Mouse (Mus musculus): ENCODE results near the gene Rtp2. TPM values are rescaled to one million over a fixed set of nuclear protein-coding genes. Genes with fewer than 3 reads are reported as not detected.

The Rtp2 gene
- not detected in 2 replicates for polyA plus RNA-seq (2015; fragmentation: Nextera tagmentation; extraction: Ambion mirVana)

GRCm38 (mm10) chr16:23932294-23932693 is at the start of gene Rtp2:
TSS of gene Rtp2 (minus strand) at chr16:23932394.
- Histone ChIP-seq H3K4me1 (replicated peaks) (no peaks in the 10 kb centered on the region), H3K9ac (replicated peaks) (no peak within 1 kb of the TSS), H3K4me3 (replicated peaks) (no peak within 1 kb of the TSS), H3K36me3 (no peaks in the 10 kb centered on the region), H3K27ac (no peak within 1 kb of the TSS), H3K9me3 (no peaks in the 10 kb centered on the region), H3K27me3 (no peaks in the 10 kb centered on the region), H3K4me2 (replicated peaks) (no peak within 1 kb of the TSS)
- WGBS, result 68% methylated on average over 11 of the region's 11 CpGs
- no peak for ATAC-seq

DNA sequence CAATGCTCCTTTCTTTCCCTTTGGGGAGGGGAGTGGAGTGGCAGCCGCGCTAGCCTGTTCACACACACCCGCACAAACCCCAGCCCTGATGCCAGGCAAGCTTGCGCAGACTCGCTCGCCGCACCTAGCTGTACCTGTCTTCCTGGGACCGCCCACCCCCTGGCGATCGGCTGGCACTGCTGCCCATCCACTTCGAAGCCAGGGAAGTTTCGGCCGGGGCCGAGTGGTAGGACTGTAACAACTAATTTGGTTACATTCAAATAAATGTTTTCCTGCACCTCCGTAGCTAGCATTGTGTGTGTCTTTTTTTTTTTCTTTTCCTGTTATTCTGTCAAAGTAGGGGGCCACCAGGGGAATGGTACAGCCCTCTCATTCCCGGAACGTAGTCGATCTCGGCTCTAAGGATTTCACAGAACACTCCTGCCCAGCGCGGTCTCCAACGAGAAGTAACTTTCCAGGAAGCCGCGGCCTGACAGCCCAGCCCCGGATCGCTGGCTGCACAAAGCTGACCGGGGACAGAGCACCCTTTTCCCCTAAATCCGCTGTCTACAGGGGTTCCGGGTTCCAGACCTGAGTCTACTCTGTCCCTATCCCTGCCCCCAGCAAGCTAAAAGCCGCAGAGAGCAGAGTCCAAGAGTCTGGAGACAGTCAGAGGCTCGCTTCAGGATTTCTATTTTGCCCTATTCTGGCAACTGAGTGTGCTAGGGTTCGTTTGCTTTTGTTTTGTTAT is 49.0 kb upstream of the Rtp2 start:
- Histone ChIP-seq H3K4me2 (replicated peaks) (peak overlapping the region; percentile 68), H3K4me1 (replicated peaks) (peaks cover 38% of the 10 kb centered on the region), H3K9ac (replicated peaks) (peak overlapping the region; percentile 47; the same call in 1 of the 2 replicates), H3K9me3 (no peaks in the 10 kb centered on the region), H3K36me3 (no peaks in the 10 kb centered on the region), H3K4me3 (replicated peaks) (peak overlapping the region; percentile 38), H3K27ac (no peak overlapping the region), H3K27me3 (peaks cover 76% of the 10 kb centered on the region)
- ATAC-seq, result no peak
- 2% methylated on average over 32 of the region's 32 CpGs for WGBS

DNA sequence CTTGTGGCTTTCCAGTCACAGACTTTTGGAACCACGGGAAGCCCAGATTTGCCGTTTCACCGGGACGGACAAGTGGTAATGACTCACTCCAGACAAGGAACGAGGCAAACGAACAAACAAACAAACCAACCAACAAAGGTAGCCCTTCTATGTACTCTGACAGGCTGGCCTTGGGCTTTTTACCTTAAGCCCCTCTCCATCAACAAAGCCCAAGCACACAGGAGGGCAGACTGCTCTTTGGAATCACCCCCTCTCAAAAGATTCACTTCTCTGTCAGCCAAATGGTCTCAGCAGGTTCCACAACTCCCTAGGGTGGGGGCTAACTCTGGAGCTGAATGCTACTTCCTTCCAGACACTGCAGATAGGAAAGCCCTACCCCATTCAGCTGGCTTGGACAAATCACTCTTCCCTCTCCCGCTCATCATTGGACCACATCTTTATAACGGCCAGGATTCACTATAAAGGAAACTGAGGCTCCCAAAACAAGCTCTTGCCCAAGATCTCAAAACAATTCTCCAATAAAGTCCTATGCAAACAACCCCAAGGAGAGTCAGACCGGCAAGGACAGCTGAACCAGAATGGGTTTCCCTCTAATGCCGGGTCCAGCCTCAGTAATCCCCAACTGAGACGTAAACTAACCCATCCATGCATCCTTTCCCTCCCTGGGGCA is 48.1 kb upstream of the Rtp2 start:
- Histone ChIP-seq H3K27me3 (peaks cover 67% of the 10 kb centered on the region), H3K36me3 (no peaks in the 10 kb centered on the region), H3K4me1 (replicated peaks) (peaks cover 38% of the 10 kb centered on the region), H3K4me2 (replicated peaks) (peak overlapping the region; percentile 68), H3K9ac (replicated peaks) (no peak overlapping the region), H3K4me3 (replicated peaks) (peak overlapping the region; percentile 38), H3K27ac (no peak overlapping the region), H3K9me3 (no peaks in the 10 kb centered on the region)
- ATAC-seq, result no peak
- 2% methylated on average over 11 of the region's 11 CpGs for WGBS

- H3K4me1 ChIP-seq (replicated peaks), result peaks cover 31% of the 10 kb centered on the region
- no peak overlapping the region for H3K4me2 ChIP-seq (replicated peaks)
- peaks cover 59% of the 10 kb centered on the region for H3K27me3 ChIP-seq
- no peak overlapping the region for H3K9ac ChIP-seq (replicated peaks)
- no peaks in the 10 kb centered on the region for H3K9me3 ChIP-seq
- H3K4me3 ChIP-seq (replicated peaks), result no peak overlapping the region
- H3K27ac ChIP-seq, result no peak overlapping the region
- no peaks in the 10 kb centered on the region for H3K36me3 ChIP-seq
- ATAC-seq, result no peak
- WGBS, result 82% methylated on average over 9 of the region's 9 CpGs
These were observed 47.3 kb upstream of the Rtp2 start for GRCm38 (mm10) chr16:23979446-23979845.

- Histone ChIP-seq H3K27ac (no peak overlapping the region), H3K4me3 (replicated peaks) (no peak overlapping the region), H3K27me3 (peaks cover 49% of the 10 kb centered on the region), H3K9me3 (no peaks in the 10 kb centered on the region), H3K36me3 (no peaks in the 10 kb centered on the region), H3K4me2 (replicated peaks) (no peak overlapping the region), H3K4me1 (replicated peaks) (peaks cover 23% of the 10 kb centered on the region), H3K9ac (replicated peaks) (no peak overlapping the region)
- 83% methylated on average over 4 of the region's 4 CpGs for WGBS
- ATAC-seq, result no peak
These were observed 46.3 kb upstream of the Rtp2 start for GRCm38 (mm10) chr16:23978495-23978894.

GRCm38 (mm10) chr16:23977732-23978131 is 45.5 kb upstream of the Rtp2 start:
- Histone ChIP-seq H3K9ac (replicated peaks) (no peak overlapping the region), H3K4me3 (replicated peaks) (no peak overlapping the region), H3K36me3 (no peaks in the 10 kb centered on the region), H3K4me1 (replicated peaks) (peaks cover 17% of the 10 kb centered on the region), H3K4me2 (replicated peaks) (no peak overlapping the region), H3K9me3 (no peaks in the 10 kb centered on the region), H3K27ac (no peak overlapping the region), H3K27me3 (peaks cover 48% of the 10 kb centered on the region)
- 84% methylated on average over 3 of the region's 3 CpGs for WGBS
- no peak for ATAC-seq

GRCm38 (mm10) chr16:23976196-23976595 is 44.0 kb upstream of the Rtp2 start:
- Histone ChIP-seq H3K27me3 (peaks cover 38% of the 10 kb centered on the region), H3K9me3 (no peaks in the 10 kb centered on the region), H3K36me3 (no peaks in the 10 kb centered on the region), H3K9ac (replicated peaks) (no peak overlapping the region), H3K27ac (no peak overlapping the region), H3K4me2 (replicated peaks) (no peak overlapping the region), H3K4me3 (replicated peaks) (no peak overlapping the region), H3K4me1 (replicated peaks) (peaks cover 8% of the 10 kb centered on the region)
- no peak for ATAC-seq
- 93% methylated on average over 2 of the region's 2 CpGs for WGBS

GRCm38 (mm10) chr16:23973635-23974367 is 41.6 kb upstream of the Rtp2 start:
- H3K9ac ChIP-seq (replicated peaks), result no peak overlapping the region
- H3K4me1 ChIP-seq (replicated peaks), result no peaks in the 10 kb centered on the region
- H3K27me3 ChIP-seq, result peaks cover 15% of the 10 kb centered on the region
- ATAC-seq, result no peak
- no peaks in the 10 kb centered on the region for H3K36me3 ChIP-seq
- no peak overlapping the region for H3K27ac ChIP-seq
- H3K4me2 ChIP-seq (replicated peaks), result no peak overlapping the region
- 90% methylated on average over 9 of the region's 9 CpGs for WGBS
- no peak overlapping the region for H3K4me3 ChIP-seq (replicated peaks)
- no peaks in the 10 kb centered on the region for H3K9me3 ChIP-seq

GRCm38 (mm10) chr16:23972901-23973300 is 40.7 kb upstream of the Rtp2 start:
- WGBS, result 80% methylated on average over 11 of the region's 11 CpGs
- Histone ChIP-seq H3K27me3 (peaks cover 8% of the 10 kb centered on the region; the same call in 1 of the 2 replicates), H3K4me2 (replicated peaks) (no peak overlapping the region), H3K27ac (no peak overlapping the region), H3K9ac (replicated peaks) (no peak overlapping the region), H3K4me3 (replicated peaks) (no peak overlapping the region), H3K4me1 (replicated peaks) (no peaks in the 10 kb centered on the region), H3K36me3 (no peaks in the 10 kb centered on the region; the same call in 1 of the 2 replicates), H3K9me3 (no peaks in the 10 kb centered on the region)
- no peak for ATAC-seq

DNA sequence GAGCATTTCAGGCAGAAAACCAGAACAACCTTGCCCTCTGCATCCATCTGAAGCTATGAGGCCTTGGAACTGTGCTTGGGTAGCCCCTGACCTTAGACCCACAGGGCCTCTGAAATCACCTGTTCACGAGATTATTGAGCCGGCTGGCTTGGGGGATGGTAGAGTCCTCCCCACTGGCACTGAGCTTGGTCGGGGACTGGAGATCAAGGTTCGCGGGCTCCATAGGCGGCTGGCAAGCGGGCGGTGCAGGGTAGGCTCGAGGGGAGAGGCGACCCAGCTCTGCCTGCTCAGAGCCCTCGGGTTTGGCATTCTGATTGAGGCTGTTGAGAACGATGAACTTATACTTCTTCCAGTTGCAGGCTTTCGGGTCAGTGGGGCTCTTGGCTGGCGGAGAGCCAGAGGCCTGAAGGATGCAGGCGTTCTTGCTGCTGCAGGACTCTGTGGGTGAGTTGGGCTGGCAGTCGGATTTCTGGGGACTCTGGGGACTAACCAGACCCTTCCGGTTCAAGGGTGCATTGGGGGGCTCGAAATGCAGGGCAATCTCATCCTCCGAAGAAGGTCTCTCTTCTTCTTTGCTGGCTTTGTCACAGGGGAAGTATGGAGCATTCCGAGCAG is 40.0 kb upstream of the Rtp2 start:
- H3K27ac ChIP-seq, result no peak overlapping the region
- no peak overlapping the region for H3K4me2 ChIP-seq (replicated peaks)
- no peaks in the 10 kb centered on the region for H3K4me1 ChIP-seq (replicated peaks)
- 0 out of 2 replicates have a peak, but pooled peaks cover 1% of the 10 kb centered on the region for H3K27me3 ChIP-seq
- WGBS, result 75% methylated on average over 20 of the region's 20 CpGs
- no peak overlapping the region for H3K4me3 ChIP-seq (replicated peaks)
- ATAC-seq, result no peak
- no peak overlapping the region for H3K9ac ChIP-seq (replicated peaks)
- no peaks in the 10 kb centered on the region for H3K9me3 ChIP-seq
- H3K36me3 ChIP-seq, result no peaks in the 10 kb centered on the region; the same call in 1 of the 2 replicates

GRCm38 (mm10) chr16:23969919-23970318 is 37.7 kb upstream of the Rtp2 start:
- WGBS, result 80% methylated on average over 14 of the region's 14 CpGs
- Histone ChIP-seq H3K36me3 (no peaks in the 10 kb centered on the region; the same call in 1 of the 2 replicates), H3K27ac (no peak overlapping the region), H3K4me1 (replicated peaks) (no peaks in the 10 kb centered on the region), H3K9me3 (no peaks in the 10 kb centered on the region), H3K4me2 (replicated peaks) (no peak overlapping the region), H3K4me3 (replicated peaks) (no peak overlapping the region), H3K9ac (replicated peaks) (no peak overlapping the region), H3K27me3 (no peaks in the 10 kb centered on the region)
- ATAC-seq, result no peak
